Mouse (Mus musculus) liver, embryonic 14.5 days (tissue): ENCODE measurements around the gene Nkg7. TPM values are rescaled to one million over a fixed set of nuclear protein-coding genes. Genes with fewer than 3 reads are reported as not detected.
A peak's percentile ranks its signal among the peaks of the same experiment; 100 is the strongest.
"Not testable (repeated sequence)": the region's sequence is repeated elsewhere in the genome, so short reads cannot be mapped to it uniquely, and the experiment has no call there.

Experiments used
- ATAC-seq: fragments of 200-750 bp; cut with Nextera tagmentation; 2 replicates; pipeline ENCODE4 v1.8.0; 2017; ENCODE audit warnings: moderate number of reproducible peaks, mild to moderate bottlenecking, moderate library complexity; ENCODE audit not compliant: insufficient read depth
- DNase-seq, 3 experiments: peaks; one replicate each; pipeline ENCODE4 v3.0.0-alpha.2; 2012 to 2013; ENCODE audit warnings: low read depth in 3 of 3, low spot score in 3 of 3
- H3K27ac ChIP-seq: fragments of 300-500 bp; sonication (generic); 2 replicates; pipeline ENCODE4 v1.5.1; 2014; ENCODE audit warnings: moderate library complexity, mild to moderate bottlenecking, control low read depth, inconsistent platforms
- H3K27me3 ChIP-seq: fragments of 300-500 bp; sonication (generic); 2 replicates; pipeline ENCODE4 v1.6.1; 2014; ENCODE audit warnings: mild to moderate bottlenecking, low read length, moderate library complexity; ENCODE audit not compliant: control insufficient read depth, insufficient read depth
- H3K36me3 ChIP-seq: fragments of 300-500 bp; sonication (generic); replicated peaks from 2 replicates; pipeline ENCODE4 v1.6.1; 2014; ENCODE audit warnings: low read depth; ENCODE audit not compliant: control insufficient read depth, insufficient read depth
- H3K4me1 ChIP-seq, 2 experiments: fragments of 200-500 bp in 1 of 2; fragments of 300-500 bp in 1 of 2; sonication (generic) in 1 of 2; replicated peaks; 2 replicates each; pipeline ENCODE4 v1.6.1; 2012 to 2014; ENCODE audit warnings: antibody characterized with exemption in 1 of 2, inconsistent platforms in 1 of 2, low read length in 1 of 2; ENCODE audit not compliant: control insufficient read depth in 2 of 2, insufficient read depth in 2 of 2
- H3K4me2 ChIP-seq: fragments of 300-500 bp; sonication (generic); 2 replicates; pipeline ENCODE4 v1.6.1; 2014; ENCODE audit warnings: low read depth, mild to moderate bottlenecking, control low read depth, moderate library complexity
- H3K4me3 ChIP-seq, 2 experiments: fragments of 200-500 bp in 1 of 2; fragments of 300-500 bp in 1 of 2; sonication (generic) in 1 of 2; 2 replicates each; pipeline ENCODE4 v1.5.1; 2012 to 2014; ENCODE audit warnings: low read depth in 2 of 2, low read length in 2 of 2, mild to moderate bottlenecking in 2 of 2, control low read depth in 1 of 2, inconsistent platforms in 1 of 2, moderate library complexity in 1 of 2; ENCODE audit not compliant: insufficient read depth in 1 of 2
- H3K9ac ChIP-seq: fragments of 300-500 bp; sonication (generic); replicated peaks from 2 replicates; pipeline ENCODE4 v1.6.1; 2014; ENCODE audit warnings: mild to moderate bottlenecking, control low read depth, moderate library complexity
- H3K9me3 ChIP-seq: fragments of 300-500 bp; sonication (generic); 2 replicates; pipeline ENCODE4 v1.6.1; 2016; ENCODE audit warnings: low read length, mixed read lengths; ENCODE audit not compliant: control insufficient read depth
- CTCF ChIP-seq: IDR thresholded peaks from 2 replicates; pipeline ENCODE4 v1.5.1; 2016; ENCODE audit warnings: antibody characterized with exemption, low read depth, control low read depth
- EP300 ChIP-seq: IDR thresholded peaks from 2 replicates; pipeline ENCODE4 v1.6.1; 2016; ENCODE audit warnings: antibody characterized with exemption, low read depth
- WGBS: fragments of 180-500 bp; shearing (Covaris S2); extraction: QIAGEN DNeasy Blood & Tissue Kit; methylation state at CpG from one replicate; pipeline ENCODE4 v1.1.7; 2014; ENCODE audit not compliant: insufficient replicate concordance; 5-methylcytosine and 5-hydroxymethylcytosine counted together
- polyA plus RNA-seq, 2 experiments: library from polyadenylated mRNA; depleted of rRNA in 1 of 2; stranded (reverse) in 1 of 2; unstranded in 1 of 2; fragments of >200 nt; fragmentation: Nextera tagmentation in 1 of 2; extraction: Ambion mirVana in 1 of 2; gene quantifications; 2 replicates each; pipeline versions ENCODE4 v1.2.1 to v1.2.3; 2012 to 2014

Gene Nkg7
- polyA plus RNA-seq, 2 experiments, result 3.1 to 13.2 TPM

DNA sequence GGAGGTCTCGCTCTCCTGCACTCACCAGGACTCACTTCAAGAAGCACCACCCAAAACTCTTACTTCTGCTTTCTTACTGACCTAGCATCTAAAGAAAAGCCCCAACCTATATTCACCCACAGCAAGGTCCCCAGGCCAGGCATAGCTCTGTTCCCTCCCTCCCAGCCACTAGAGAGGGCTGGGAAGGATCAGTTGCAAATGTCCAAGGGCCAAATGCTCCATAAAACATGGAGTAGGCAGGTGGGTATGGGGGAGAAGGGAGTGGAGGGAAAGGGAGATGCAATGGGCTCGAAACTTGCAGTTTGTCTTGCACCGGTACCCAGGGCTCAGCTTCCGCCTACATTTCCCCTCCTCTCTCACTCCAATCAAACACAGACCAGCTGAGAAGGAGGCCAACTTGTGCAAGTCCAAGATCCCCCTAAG, 28.7 kb upstream of the Nkg7 start, which contains the start of gene Siglecg:
TSS of gene Siglecg (plus strand) at position 74 of the 423 bp plus-strand sequence.
- Histone ChIP-seq H3K4me1 (no peaks in the 10 kb centered on the region), H3K27me3 (no peaks in the 10 kb centered on the region), H3K9ac (no peak within 1 kb of the TSS), H3K36me3 (no peaks in the 10 kb centered on the region), H3K4me3 (no peak within 1 kb of the TSS), H3K27ac (no peak within 1 kb of the TSS), H3K9me3 (no peaks in the 10 kb centered on the region), H3K4me2 (no peak within 1 kb of the TSS)
- WGBS, result 41% methylated on average over 4 of the region's 4 CpGs
- DNase-seq, result no peak
- no peak for ATAC-seq
- TF ChIP-seq CTCF, result no peak
- no peak for TF ChIP-seq EP300

DNA sequence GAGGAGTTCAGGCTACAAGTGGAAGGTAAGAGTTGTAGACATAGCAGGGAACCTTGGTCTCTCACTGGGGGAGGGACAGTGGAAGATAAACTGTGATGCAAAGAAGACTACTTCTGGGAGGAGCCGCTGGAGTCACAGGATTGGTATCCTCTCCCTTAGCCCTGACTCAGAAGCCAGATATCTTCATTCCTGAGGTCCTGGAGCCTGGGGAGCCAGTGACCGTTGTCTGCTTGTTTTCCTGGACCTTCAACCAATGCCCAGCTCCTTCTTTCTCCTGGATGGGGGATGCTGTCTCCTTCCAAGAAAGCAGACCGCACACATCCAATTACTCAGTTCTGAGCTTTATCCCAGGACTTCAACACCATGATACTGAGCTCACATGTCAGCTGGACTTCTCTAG, 27.8 kb upstream of the Nkg7 start:
- H3K36me3 ChIP-seq, result no peaks in the 10 kb centered on the region
- TF ChIP-seq EP300 (no peak), CTCF (no peak)
- H3K9ac ChIP-seq, result no peak overlapping the region
- no peaks in the 10 kb centered on the region for H3K27me3 ChIP-seq
- no peak overlapping the region for H3K4me2 ChIP-seq
- no peaks in the 10 kb centered on the region for H3K9me3 ChIP-seq
- DNase-seq (no peak), ATAC-seq (no peak)
- H3K27ac ChIP-seq, result no peak overlapping the region
- no peaks in the 10 kb centered on the region for H3K4me1 ChIP-seq
- no peak overlapping the region for H3K4me3 ChIP-seq
- 57% methylated on average over 3 of the region's 3 CpGs for WGBS

DNA sequence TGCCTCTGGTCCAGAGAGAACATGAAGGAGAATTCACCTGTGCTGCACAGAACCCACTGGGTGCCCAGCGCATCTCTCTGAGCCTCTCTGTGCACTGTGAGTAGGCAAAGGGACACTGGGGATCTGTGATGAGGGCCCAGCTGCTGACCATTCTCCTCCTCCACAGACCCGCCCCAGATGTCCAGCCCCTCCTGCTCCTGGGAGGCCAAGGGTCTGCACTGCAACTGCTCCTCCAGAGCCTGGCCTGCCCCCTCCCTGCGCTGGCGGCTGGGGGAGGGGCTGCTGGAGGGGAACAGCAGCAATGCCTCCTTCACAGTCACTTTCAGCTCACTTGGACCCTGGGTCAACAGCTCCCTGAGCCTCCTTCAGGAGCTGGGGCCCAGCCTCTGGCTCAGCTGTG, 25.1 kb upstream of the Nkg7 start:
- not testable (repeated sequence) for H3K4me2 ChIP-seq, H3K36me3 ChIP-seq, H3K9me3 ChIP-seq, H3K27me3 ChIP-seq, DNase-seq, H3K27ac ChIP-seq, H3K9ac ChIP-seq, ATAC-seq, H3K4me3 ChIP-seq, H3K4me1 ChIP-seq
- 25% methylated on average over 4 of the region's 4 CpGs for WGBS

DNA sequence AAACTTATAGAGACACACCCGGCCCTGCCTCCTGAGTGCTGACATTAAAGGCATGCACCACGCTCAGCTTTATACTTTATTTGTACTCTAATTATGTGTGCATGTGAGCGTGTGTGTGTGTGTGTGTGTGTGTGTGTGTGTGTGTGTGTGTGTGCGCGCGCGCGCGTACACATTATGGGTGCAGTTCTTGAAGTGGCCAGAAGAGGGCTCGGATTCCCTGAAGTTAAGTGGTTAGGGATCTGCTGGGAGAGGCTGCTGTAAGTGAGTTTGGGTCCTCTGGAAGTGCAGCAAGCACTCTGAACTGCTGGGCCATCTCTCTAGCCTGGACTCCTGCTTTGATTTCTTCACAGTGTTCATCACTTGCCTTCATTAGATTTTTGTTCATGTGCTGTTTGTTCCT, 19.6 kb upstream of the Nkg7 start:
- Histone ChIP-seq H3K9ac (no peak overlapping the region), H3K4me2 (no peak overlapping the region), H3K36me3 (no peaks in the 10 kb centered on the region), H3K27ac (no peak overlapping the region), H3K9me3 (no peaks in the 10 kb centered on the region), H3K4me1 (no peaks in the 10 kb centered on the region), H3K4me3 (no peak overlapping the region), H3K27me3 (no peaks in the 10 kb centered on the region)
- 69% methylated on average over 10 of the region's 10 CpGs for WGBS
- ATAC-seq, result no peak
- DNase-seq, result no peak
- TF ChIP-seq CTCF (peak; percentile 51), EP300 (no peak)

DNA sequence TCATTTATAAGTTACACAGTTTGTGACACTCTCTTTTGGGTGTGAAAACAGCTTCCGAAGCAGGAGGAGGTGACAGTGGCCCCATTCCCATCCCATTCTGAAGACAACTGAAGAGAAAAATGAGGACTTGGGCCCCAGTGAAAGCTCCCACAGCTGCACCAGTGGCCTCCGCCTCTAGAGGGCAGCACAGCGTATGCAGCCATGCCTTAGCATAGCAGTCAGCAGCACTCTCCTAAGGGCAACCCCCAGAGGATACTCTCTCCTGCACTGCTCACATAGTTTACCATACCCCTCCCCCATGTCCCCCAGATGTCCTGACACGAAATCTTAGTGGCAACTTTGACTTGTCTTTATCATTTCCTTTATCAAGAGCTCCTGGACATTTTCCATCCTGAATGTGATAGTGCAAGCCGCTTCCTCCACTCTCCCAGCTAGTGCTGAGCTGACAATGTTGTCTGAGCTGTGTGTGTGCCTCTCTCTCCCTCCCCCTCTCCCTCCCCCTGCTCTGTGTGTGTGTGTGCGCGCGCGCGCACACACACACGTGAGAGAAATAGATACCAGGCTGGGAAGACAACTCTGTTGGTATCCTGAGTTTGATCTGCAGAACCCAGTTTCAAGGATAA, 13.8 kb upstream of the Nkg7 start:
- Histone ChIP-seq H3K4me1 (no peaks in the 10 kb centered on the region; a peak in 1 of 4 replicates), H3K27ac (no peak overlapping the region), H3K4me2 (no peak overlapping the region), H3K4me3 (no peak overlapping the region), H3K36me3 (no peaks in the 10 kb centered on the region), H3K27me3 (no peaks in the 10 kb centered on the region), H3K9me3 (no peaks in the 10 kb centered on the region), H3K9ac (no peak overlapping the region)
- 8% methylated on average over 11 of the region's 11 CpGs for WGBS
- ATAC-seq (peak; percentile 79), DNase-seq (peak; percentile 32 to 42 (median 39))
- TF ChIP-seq CTCF, result peak; percentile 96
- TF ChIP-seq EP300, result no peak
